8 mouse cellular contexts compared by ENCODE assay signal in the genomic region with DNA sequence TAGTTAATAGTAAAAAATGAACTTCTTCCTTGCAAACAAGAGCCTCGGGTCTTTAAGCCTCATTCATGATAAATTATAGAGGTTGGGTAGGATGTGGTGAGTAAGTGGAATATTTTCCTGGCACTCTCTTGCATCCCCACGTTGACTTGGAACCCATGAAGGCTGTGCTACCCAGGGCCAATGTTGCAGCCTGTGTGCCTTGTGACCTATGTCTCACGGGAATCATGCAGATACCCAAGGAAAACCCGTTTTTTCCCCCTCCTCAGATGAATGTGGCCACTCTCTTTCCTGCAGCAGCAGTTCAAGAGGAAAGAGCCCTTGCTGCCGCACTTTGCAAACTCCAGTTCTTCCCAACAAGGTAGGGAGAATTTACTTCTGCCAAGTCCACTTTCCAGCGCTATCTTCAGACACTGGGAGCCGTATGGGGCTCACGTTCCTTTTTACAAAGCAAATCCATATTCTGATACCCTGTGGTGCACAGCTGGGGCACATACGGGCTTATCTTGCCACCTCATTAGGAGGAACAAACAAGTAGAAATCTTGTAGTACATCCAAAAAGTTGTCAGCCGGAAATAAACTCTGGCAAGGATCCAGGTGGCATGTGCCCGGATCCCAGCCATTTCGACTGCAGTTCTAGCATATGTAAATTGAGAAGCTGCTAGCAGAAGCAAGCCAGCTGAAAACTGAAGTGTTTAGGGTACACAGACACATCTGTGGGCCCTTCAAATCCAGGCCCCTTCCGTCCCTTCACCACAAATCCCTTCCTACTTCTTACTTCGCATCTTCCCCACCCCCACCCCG.
A peak's percentile ranks its signal among the peaks of the same experiment; 100 is the strongest.
DNase-seq lines count a peak whose midpoint lies in the region; ATAC-seq lines count a peak whose summit lies in the region.

No protein-coding gene starts in this region.

- no peak overlapping the region for H3K4me3 ChIP-seq in heart, embryonic 14.5 days (ENCODE audit: control insufficient read depth in 1 of 2, insufficient read depth in 1 of 2, low read depth in 1 of 2, low read length in 2 of 2)

- peak overlapping the region; percentile 54 for H3K4me2 ChIP-seq in heart, embryonic 14.5 days (ENCODE audit: low read length)

- peak; percentile 63 for ATAC-seq in common myeloid progenitor, adult 5-6 weeks (replicated peaks; ENCODE audit: low read depth, poor library complexity, severe bottlenecking)
- no peak for ATAC-seq in heart, embryonic 14.5 days (ENCODE audit: insufficient number of reproducible peaks, insufficient read depth, low FRiP score, low read depth)
- no peak for ATAC-seq in activated CD4-positive, CD25-positive, alpha-beta regulatory T cell, adult 4 months

- no peaks in the 10 kb centered on the region for H3K36me3 ChIP-seq in heart, embryonic 14.5 days (ENCODE audit: control insufficient read depth, insufficient read depth, low read length)

- DNase-seq in kidney, postnatal 4 days, result peak; percentile 16 to 46
- no peak for DNase-seq in kidney, adult 18-20 months
- DNase-seq in left cerebral cortex, postnatal 4 days, result peak; percentile 78
- DNase-seq in retina, postnatal 1 day, result peak; percentile 92
- no peak for DNase-seq in adrenal gland, postnatal 25 days

- intact Hi-C loops in left cerebral cortex, postnatal 4 days (cut with DNase I), result no loop called here

- peak overlapping the region; percentile 10 to 59; a peak in 3 of 4 replicates for H3K27ac ChIP-seq in heart, embryonic 14.5 days (replicated peaks in 1 of 2; ENCODE audit: control insufficient read depth in 1 of 2, insufficient read depth in 1 of 2, low read depth in 2 of 2, low read length in 2 of 2)

- 20% methylated on average over 15 of the region's 15 CpGs for WGBS in heart, embryonic 14.5 days

- no peaks in the 10 kb centered on the region for H3K9me3 ChIP-seq in heart, embryonic 14.5 days (ENCODE audit: control insufficient read depth, low read length)

- H3K9ac ChIP-seq in heart, embryonic 14.5 days (ENCODE audit: low read length), result peak overlapping the region; percentile 27; the same call in 1 of the 2 replicates

- peaks cover 8% of the 10 kb centered on the region for H3K27me3 ChIP-seq in heart, embryonic 14.5 days (ENCODE audit: control insufficient read depth, insufficient read depth, low read length)

- peaks cover 14% of the 10 kb centered on the region in 2 experiments for H3K4me1 ChIP-seq in heart, embryonic 14.5 days (ENCODE audit: control insufficient read depth in 2 of 2, insufficient read depth in 2 of 2, low read length in 2 of 2)

Comparison
In these comparisons a context has a peak if more than half of its experiments do, and no peak if none do; other contexts are left out.
1. DNase-seq: peak in kidney, postnatal 4 days (2 of 2), left cerebral cortex, postnatal 4 days (single experiment) and retina, postnatal 1 day (single experiment); none in kidney, adult 18-20 months (single experiment) and adrenal gland, postnatal 25 days (single experiment).